Mouse (Mus musculus): Measurements from ENCODE around the gene Vmn1r82. TPM values are rescaled to one million over a fixed set of nuclear protein-coding genes. Genes with fewer than 3 reads are reported as not detected.

Vmn1r82 gene
- not detected for total RNA-seq (2021)

- intact Hi-C loops (cut with DNase I) = no loop called here
Observed at GRCm38 (mm10) chr7:12300130-12300529, at the start of gene Vmn1r82. Vmn1r82 (plus strand) TSS chr7:12300430.

GRCm38 (mm10) chr7:12268169-12268568 lies 32.1 kb upstream of the Vmn1r82 start, which contains the start of gene Vmn1r81:
Vmn1r81 (minus strand) TSS chr7:12268269.
- no peak for DNase-seq (ENCODE audit: low spot score in 2 of 2)
- intact Hi-C loops (cut with DNase I) = no loop called here

More at GRCm38 (mm10) chr7:12300130-12300529, at the start of gene Vmn1r82:
- no peak for DNase-seq (ENCODE audit: low spot score in 2 of 2)

DNA sequence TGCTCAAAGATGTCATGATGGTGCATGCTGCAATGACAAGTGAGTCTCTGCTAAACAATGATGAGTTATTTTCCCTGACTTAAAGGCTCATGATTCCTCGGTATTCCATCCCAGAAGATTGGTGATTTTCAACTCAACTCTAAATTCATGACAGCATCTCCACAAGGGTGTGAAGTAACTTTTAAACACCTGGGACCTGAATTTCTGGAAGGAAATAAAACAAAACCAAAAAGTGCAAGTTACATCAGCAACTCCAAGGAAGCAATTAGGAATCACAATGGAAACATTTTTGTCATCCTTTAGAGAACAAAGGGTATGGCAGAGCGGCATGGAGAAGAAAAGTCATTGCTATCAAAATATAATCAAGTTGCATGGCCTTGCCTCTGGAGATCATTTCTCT lies 29.2 kb downstream of the Vmn1r82 start, which contains the start of gene Vmn1r83:
Vmn1r83 (minus strand) TSS at position 101 of the 400 bp plus-strand sequence.
- DNase-seq (ENCODE audit: low spot score in 2 of 2) = no peak
- intact Hi-C loops (cut with DNase I) = no loop called here

Other genes with a start within 250 kb of the Vmn1r82 start
- not detected for gene Vmn1r78, start 150.2 kb upstream of the Vmn1r82 start, total RNA-seq (2021)
- not detected for gene Vmn1r79, start 129.2 kb upstream of the Vmn1r82 start, total RNA-seq (2021)
- gene Vmn1r80, start 111.1 kb upstream of the Vmn1r82 start, total RNA-seq (2021) = not detected
- not detected for gene Vmn1r81, start 32.2 kb upstream of the Vmn1r82 start, total RNA-seq (2021)
- not detected for gene Vmn1r83, start 29.1 kb downstream of the Vmn1r82 start, total RNA-seq (2021)
- gene Vmn1r84, start 68.8 kb downstream of the Vmn1r82 start, total RNA-seq (2021) = not detected
- 1 to 10 TPM; 8.3 to 8.6 TPM for gene Zfp551, start 122.3 kb downstream of the Vmn1r82 start, total RNA-seq (2021)
- 10 to 100 TPM; 10.8 to 13.0 TPM for gene Zfp606, start 177.9 kb downstream of the Vmn1r82 start, total RNA-seq (2021)
- not detected for gene 2900092C05Rik, start 212.1 kb downstream of the Vmn1r82 start, total RNA-seq (2021)